Mouse (Mus musculus) stomach, postnatal 0 days (tissue): Measurements from ENCODE around the gene Gm7030.
"Not testable (repeated sequence)": the region's sequence is repeated elsewhere in the genome, so short reads cannot be mapped to it uniquely, and the experiment has no call there.

Source experiments
- CTCF ChIP-seq: IDR thresholded peaks from 2 replicates; pipeline ENCODE4 v1.5.1; 2016; ENCODE audit warnings: antibody characterized with exemption, low read depth, mild to moderate bottlenecking, moderate library complexity
- EP300 ChIP-seq: optimal IDR thresholded peaks from 2 replicates; pipeline ENCODE3; 2016; ENCODE audit warnings: antibody characterized with exemption

- not testable (repeated sequence) for TF ChIP-seq CTCF, EP300
These were observed 6.4 kb upstream of the Gm7030 start for GRCm38 (mm10) chr17:36135421-36136231.
